Mouse (Mus musculus): ENCODE results near the gene Klra10.
"Not testable (repeated sequence)": the region's sequence is repeated elsewhere in the genome, so short reads cannot be mapped to it uniquely, and the experiment has no call there.

The Klra10 gene

DNA sequence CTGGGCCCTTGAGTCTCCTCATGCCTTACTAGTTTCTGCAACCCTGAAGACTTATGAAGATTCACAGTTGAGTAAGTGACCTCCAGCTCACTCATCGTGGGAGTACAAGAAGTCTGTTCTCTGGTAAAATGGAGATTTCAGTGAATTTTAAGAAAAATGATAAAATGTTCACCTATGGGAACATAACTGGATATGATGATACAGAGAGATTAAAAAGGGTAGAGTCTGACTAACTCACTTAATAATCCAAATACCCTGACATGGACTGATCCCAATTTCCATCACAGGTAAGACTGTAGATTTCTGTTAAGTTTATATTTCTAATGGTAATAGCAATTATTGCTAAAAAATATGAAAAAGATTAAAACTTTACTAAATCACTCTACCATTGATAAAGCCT lies at the start of gene Klra10:
Gene Klra10 (minus strand): TSS at position 101 of the 400 bp plus-strand sequence.
- not testable (repeated sequence) for DNase-seq

DNA sequence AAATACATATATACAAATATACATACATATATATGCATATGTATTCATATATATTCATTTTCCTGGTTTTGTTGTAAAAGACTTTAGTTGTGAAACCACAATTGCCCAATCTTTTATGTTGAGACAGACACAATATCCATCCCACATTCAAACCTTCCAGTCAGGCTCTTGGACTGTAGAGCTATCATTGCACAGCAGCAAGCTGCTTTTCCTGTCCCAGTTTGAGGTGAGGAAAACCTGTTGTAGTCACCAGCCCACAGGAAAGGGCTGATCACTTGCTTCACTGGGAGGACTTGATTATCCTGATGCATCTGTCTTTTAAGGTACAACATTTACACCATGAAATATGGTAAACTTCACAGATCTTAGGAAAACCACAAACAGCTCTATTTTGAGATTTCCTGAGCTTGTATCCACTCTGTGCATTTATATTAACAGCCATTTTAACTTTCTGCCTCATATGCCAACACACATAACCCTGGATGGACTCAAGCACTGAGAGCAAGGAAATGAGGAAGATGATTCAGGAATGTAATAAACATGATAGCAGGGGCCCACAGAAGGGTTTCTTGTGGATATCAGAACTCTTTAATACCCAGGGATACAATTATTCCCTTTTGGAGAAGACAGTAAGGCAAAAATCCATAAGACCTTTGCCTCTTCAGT lies 6.4 kb upstream of the Klra10 start:
- no peak for DNase-seq

DNA sequence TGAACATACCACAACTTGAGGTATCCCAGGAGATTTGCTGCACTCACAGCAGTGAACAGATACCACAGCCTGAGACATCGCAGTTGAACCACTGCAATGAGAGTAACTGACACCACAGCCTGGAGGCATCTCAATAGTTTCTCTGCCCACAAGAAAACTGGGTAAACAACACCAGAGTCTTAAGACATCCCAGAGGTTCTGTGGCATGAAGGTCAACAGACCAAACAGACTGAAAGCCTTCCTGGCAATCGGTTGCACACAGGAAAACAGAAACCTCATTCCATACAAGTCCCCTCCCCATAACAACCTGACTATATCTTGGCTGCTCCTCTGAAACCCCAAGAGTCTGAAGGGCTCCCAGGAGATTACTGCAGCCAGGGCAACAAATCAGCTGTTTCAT lies 26.4 kb downstream of the Klra10 start:
- DNase-seq, result no peak

DNA sequence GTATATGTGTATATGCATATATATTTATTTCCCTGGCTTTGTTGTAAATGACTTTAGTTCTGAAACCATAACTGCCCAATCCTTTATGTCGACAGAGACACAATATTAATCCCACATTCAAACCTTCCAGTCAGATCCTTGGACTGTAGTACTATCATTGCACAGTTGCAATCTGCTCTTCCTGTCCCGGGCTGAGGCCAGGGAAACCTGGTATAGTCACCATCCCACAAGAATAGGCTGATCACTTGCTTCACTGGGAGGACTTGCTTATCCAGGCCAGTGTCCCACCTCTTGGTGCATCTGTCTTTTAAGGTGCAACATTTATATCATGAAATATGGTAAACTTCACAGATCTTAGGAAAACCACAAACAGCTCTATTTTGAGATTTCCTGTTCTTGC lies 44.2 kb downstream of the Klra10 start:
- DNase-seq, result no peak

DNA sequence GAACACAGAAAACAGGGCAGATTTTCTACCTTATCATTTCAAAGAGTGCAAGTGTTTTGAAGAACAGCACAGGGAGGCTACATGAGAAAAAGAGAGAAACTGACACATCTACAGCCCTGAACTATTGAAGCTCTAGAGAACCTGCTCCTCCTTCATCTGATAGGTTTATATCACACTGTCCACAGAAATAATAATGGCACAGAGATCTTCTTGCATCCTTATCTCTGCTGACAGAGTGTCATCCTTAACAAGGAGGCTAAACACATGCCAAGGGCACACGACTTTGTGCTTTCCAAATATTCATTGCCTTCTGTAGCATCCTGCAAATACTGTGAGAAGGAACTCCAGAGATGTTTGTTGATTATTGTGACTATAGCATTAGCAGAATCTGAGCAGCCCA lies 45.1 kb downstream of the Klra10 start:
- no peak for DNase-seq

DNA sequence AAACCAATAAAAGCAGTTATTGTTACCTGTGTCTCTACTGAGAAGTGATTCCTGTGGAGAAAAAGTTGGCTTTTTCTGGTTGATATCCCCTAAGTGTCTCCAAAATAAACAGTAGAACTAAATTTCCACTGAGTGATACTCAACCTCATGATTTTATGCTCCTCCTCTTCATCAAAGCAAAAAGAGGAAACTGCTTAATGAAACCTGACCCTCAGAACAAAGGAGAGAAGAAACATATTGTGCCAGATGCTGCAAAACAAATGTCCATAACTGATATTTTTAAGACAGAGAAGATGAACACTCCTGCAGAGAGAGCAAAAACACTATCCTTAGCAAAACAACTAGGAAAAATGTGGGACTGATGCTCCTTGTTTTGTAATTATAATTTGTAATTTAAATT lies 48.5 kb downstream of the Klra10 start, which contains the start of gene Klra7:
Gene Klra7 (minus strand): TSS at position 101 of the 400 bp plus-strand sequence.
- no peak for DNase-seq

Data from lung, postnatal 36 days (tissue).